Mouse (Mus musculus) liver, embryonic 11.5 days (tissue): Measurements from ENCODE around the gene Rnf41. TPM values are rescaled to one million over a fixed set of nuclear protein-coding genes. Genes with fewer than 3 reads are reported as not detected.

ENCODE experiments used
- ATAC-seq: fragments of 200-750 bp; cut with Nextera tagmentation; replicated peaks from 2 replicates; pipeline ENCODE4 v1.8.0; 2017; ENCODE audit warnings: moderate number of reproducible peaks, mild to moderate bottlenecking, moderate TSS enrichment, moderate library complexity; ENCODE audit not compliant: low FRiP score
- DNase-seq: peaks from one replicate; pipeline ENCODE4 v3.0.0-alpha.2; 2017; ENCODE audit warnings: low spot score
- H3K27ac ChIP-seq: fragments of 300-500 bp; sonication (generic); 2 replicates; pipeline ENCODE4 v1.5.1; 2014; ENCODE audit warnings: mild to moderate bottlenecking, low read depth, low read length, control low read depth
- H3K27me3 ChIP-seq: fragments of 300-500 bp; sonication (generic); replicated peaks from 2 replicates; pipeline ENCODE4 v1.6.1; 2014; ENCODE audit warnings: low read length, mixed read lengths; ENCODE audit not compliant: control insufficient read depth, insufficient read depth
- H3K36me3 ChIP-seq: fragments of 300-500 bp; sonication (generic); 2 replicates; pipeline ENCODE4 v1.6.1; 2014; ENCODE audit warnings: mild to moderate bottlenecking, low read length, moderate library complexity, mixed read lengths; ENCODE audit not compliant: control insufficient read depth, insufficient read depth
- H3K4me1 ChIP-seq: fragments of 300-500 bp; sonication (generic); replicated peaks from 2 replicates; pipeline ENCODE4 v1.6.1; 2014; ENCODE audit warnings: low read length, mixed read lengths; ENCODE audit not compliant: control insufficient read depth, insufficient read depth
- H3K4me2 ChIP-seq: fragments of 300-500 bp; sonication (generic); 2 replicates; pipeline ENCODE4 v1.6.1; 2014; ENCODE audit warnings: mild to moderate bottlenecking, control low read depth, moderate library complexity
- H3K4me3 ChIP-seq: fragments of 300-500 bp; sonication (generic); 2 replicates; pipeline ENCODE4 v1.5.1; 2014; ENCODE audit warnings: low read depth, low read length, control low read depth
- H3K9ac ChIP-seq: fragments of 300-500 bp; sonication (generic); 2 replicates; pipeline ENCODE4 v1.6.1; 2014; ENCODE audit warnings: low read depth, low read length, control low read depth
- H3K9me3 ChIP-seq: fragments of 300-500 bp; sonication (generic); 2 replicates; pipeline ENCODE4 v1.6.1; 2016; ENCODE audit warnings: low read length, inconsistent platforms, mixed read lengths; ENCODE audit not compliant: control insufficient read depth
- WGBS: fragments of 180-500 bp; shearing (Covaris S2); extraction: QIAGEN DNeasy Blood & Tissue Kit; methylation state at CpG from one replicate; pipeline ENCODE4 v1.1.7; 2014; 5-methylcytosine and 5-hydroxymethylcytosine counted together
- polyA plus RNA-seq: library from polyadenylated mRNA; unstranded; fragments of >200 nt; fragmentation: Nextera tagmentation; extraction: Ambion mirVana; gene quantifications from 2 replicates; pipeline ENCODE4 v1.2.1, GENCODE M21; 2014

Rnf41 gene
- polyA plus RNA-seq, 1 experiment from 2014 or later, result 20.4 TPM

- Histone ChIP-seq H3K4me2 (no peak overlapping the region), H3K4me1 (peaks cover 17% of the 10 kb centered on the region), H3K27me3 (no peaks in the 10 kb centered on the region), H3K4me3 (no peak overlapping the region), H3K9me3 (no peaks in the 10 kb centered on the region), H3K36me3 (peaks cover 15% of the 10 kb centered on the region), H3K9ac (no peak overlapping the region), H3K27ac (no peak overlapping the region)
- DNase-seq (peak; percentile 34), ATAC-seq (0 out of 2 replicates have a peak, but pooled peaks have one; percentile 16)
- WGBS, result 52% methylated on average over 11 of the region's 11 CpGs
Observed at GRCm38 (mm10) chr10:128396017-128396673, 15.3 kb upstream of the Rnf41 start.

GRCm38 (mm10) chr10:128396716-128397264, 14.7 kb upstream of the Rnf41 start:
- H3K4me2 ChIP-seq, result no peak overlapping the region
- peak overlapping the region; percentile 17; the same call in 1 of the 2 replicates for H3K27ac ChIP-seq
- no peak overlapping the region for H3K4me3 ChIP-seq
- 71% methylated on average over 10 of the region's 10 CpGs for WGBS
- H3K9ac ChIP-seq, result no peak overlapping the region
- no peaks in the 10 kb centered on the region for H3K27me3 ChIP-seq
- H3K9me3 ChIP-seq, result no peaks in the 10 kb centered on the region
- DNase-seq (peak; percentile 32), ATAC-seq (no peak)
- H3K36me3 ChIP-seq, result peaks cover 10% of the 10 kb centered on the region
- peaks cover 17% of the 10 kb centered on the region for H3K4me1 ChIP-seq

- H3K9ac ChIP-seq, result no peak overlapping the region
- H3K27me3 ChIP-seq, result no peaks in the 10 kb centered on the region
- peaks cover 17% of the 10 kb centered on the region for H3K4me1 ChIP-seq
- no peaks in the 10 kb centered on the region for H3K9me3 ChIP-seq
- H3K4me3 ChIP-seq, result no peak overlapping the region
- ATAC-seq, result no peak
- H3K4me2 ChIP-seq, result no peak overlapping the region
- WGBS, result 71% methylated on average over 7 of the region's 7 CpGs
- H3K27ac ChIP-seq, result no peak overlapping the region
- DNase-seq, result peak; percentile 31
- H3K36me3 ChIP-seq, result peaks cover 5% of the 10 kb centered on the region; the same call in 1 of the 2 replicates
Observed at GRCm38 (mm10) chr10:128397466-128397865, 14.0 kb upstream of the Rnf41 start.

GRCm38 (mm10) chr10:128400338-128400737, 11.1 kb upstream of the Rnf41 start:
- Histone ChIP-seq H3K27ac (no peak overlapping the region), H3K4me1 (peaks cover 15% of the 10 kb centered on the region), H3K9me3 (no peaks in the 10 kb centered on the region), H3K4me2 (peak overlapping the region; percentile 47), H3K4me3 (peak overlapping the region; percentile 29; the same call in 1 of the 2 replicates), H3K9ac (no peak overlapping the region), H3K27me3 (no peaks in the 10 kb centered on the region), H3K36me3 (no peaks in the 10 kb centered on the region; the same call in 1 of the 2 replicates)
- DNase-seq, result peak; percentile 34
- ATAC-seq, result 0 out of 2 replicates have a peak, but pooled peaks have one; percentile 28
- WGBS, result 50% methylated on average over 5 of the region's 5 CpGs

GRCm38 (mm10) chr10:128401056-128401455, 10.4 kb upstream of the Rnf41 start, which contains the start of gene Slc39a5:
Slc39a5 (minus strand) TSS chr10:128401229.
- H3K9me3 ChIP-seq, result no peaks in the 10 kb centered on the region
- 30% methylated on average over 2 of the region's 2 CpGs for WGBS
- H3K4me2 ChIP-seq, result peak within 1 kb of the TSS; percentile 47
- H3K36me3 ChIP-seq, result 0 out of 2 replicates have a peak, but pooled peaks cover 3% of the 10 kb centered on the region
- H3K4me3 ChIP-seq, result peak within 1 kb of the TSS; percentile 29
- peak within 1 kb of the TSS; percentile 31; the same call in 1 of the 2 replicates for H3K9ac ChIP-seq
- no peak within 1 kb of the TSS for H3K27ac ChIP-seq
- DNase-seq, result peak; percentile 36
- peaks cover 8% of the 10 kb centered on the region for H3K4me1 ChIP-seq
- no peak for ATAC-seq
- H3K27me3 ChIP-seq, result no peaks in the 10 kb centered on the region

- Histone ChIP-seq H3K36me3 (0 out of 2 replicates have a peak, but pooled peaks cover 5% of the 10 kb centered on the region), H3K9me3 (no peaks in the 10 kb centered on the region), H3K4me1 (peaks cover 3% of the 10 kb centered on the region; the same call in 1 of the 2 replicates), H3K4me2 (no peak overlapping the region), H3K9ac (no peak overlapping the region), H3K27ac (no peak overlapping the region), H3K27me3 (no peaks in the 10 kb centered on the region), H3K4me3 (no peak overlapping the region)
- WGBS, result 70% methylated on average over 9 of the region's 9 CpGs
- no peak for ATAC-seq
- no peak for DNase-seq
Observed at GRCm38 (mm10) chr10:128401638-128402037, 9.8 kb upstream of the Rnf41 start.

GRCm38 (mm10) chr10:128403931-128404330, 7.5 kb upstream of the Rnf41 start:
- peaks cover 10% of the 10 kb centered on the region for H3K4me1 ChIP-seq
- H3K27me3 ChIP-seq, result no peaks in the 10 kb centered on the region
- H3K9me3 ChIP-seq, result no peaks in the 10 kb centered on the region
- no peak overlapping the region for H3K4me3 ChIP-seq
- no peak overlapping the region for H3K27ac ChIP-seq
- DNase-seq, result no peak
- H3K4me2 ChIP-seq, result no peak overlapping the region
- ATAC-seq, result no peak
- H3K36me3 ChIP-seq, result peaks cover 10% of the 10 kb centered on the region; the same call in 1 of the 2 replicates
- H3K9ac ChIP-seq, result no peak overlapping the region
- 82% methylated on average over 7 of the region's 7 CpGs for WGBS

GRCm38 (mm10) chr10:128408591-128409535, 2.6 kb upstream of the Rnf41 start:
- H3K9me3 ChIP-seq, result no peaks in the 10 kb centered on the region
- peak overlapping the region; percentile 100 for H3K4me2 ChIP-seq
- DNase-seq (no peak), ATAC-seq (0 out of 2 replicates have a peak, but pooled peaks have one; percentile 1)
- H3K27ac ChIP-seq, result peak overlapping the region; percentile 52
- 17% methylated on average over 35 of the region's 35 CpGs for WGBS
- peak overlapping the region; percentile 79 for H3K4me3 ChIP-seq
- peaks cover 25% of the 10 kb centered on the region for H3K4me1 ChIP-seq
- no peaks in the 10 kb centered on the region for H3K27me3 ChIP-seq
- peak overlapping the region; percentile 76 for H3K9ac ChIP-seq
- H3K36me3 ChIP-seq, result peaks cover 10% of the 10 kb centered on the region; the same call in 1 of the 2 replicates
